Mouse (Mus musculus) thymus, postnatal 10 days (tissue): ENCODE data around the gene Mrgprb3.

ENCODE experiments used
- DNase-seq, 2 experiments: peaks; one replicate each; pipeline ENCODE4 v3.0.0; 2021; ENCODE audit warnings: low spot score in 2 of 2

Gene Mrgprb3

GRCm38 (mm10) chr7:48643711-48644110 is at the start of gene Mrgprb3:
Gene Mrgprb3, minus strand, starts transcription at chr7:48643811.
- DNase-seq = no peak
